Mouse (Mus musculus): Measurements from ENCODE around the gene Slc16a3.

The Slc16a3 gene

GRCm38 (mm10) chr11:120973318-120973717, 25.0 kb downstream of the Slc16a3 start:
- no peak for DNase-seq (ENCODE audit: low spot score in 2 of 2)

GRCm38 (mm10) chr11:120979711-120980426, 31.6 kb downstream of the Slc16a3 start:
- peak in 1 of 2 experiments; percentile 45 for DNase-seq (ENCODE audit: low spot score in 2 of 2)

GRCm38 (mm10) chr11:120980427-120981035, 32.3 kb downstream of the Slc16a3 start:
- peak; percentile 60 to 81 for DNase-seq (ENCODE audit: low spot score in 2 of 2)

GRCm38 (mm10) chr11:120981661-120982060, 33.4 kb downstream of the Slc16a3 start:
- DNase-seq (ENCODE audit: low spot score in 2 of 2), result no peak

- no peak for DNase-seq (ENCODE audit: low spot score in 2 of 2)
These were observed 34.2 kb downstream of the Slc16a3 start for GRCm38 (mm10) chr11:120982459-120982858.

GRCm38 (mm10) chr11:120984448-120985330, 36.4 kb downstream of the Slc16a3 start:
- no peak for DNase-seq (ENCODE audit: low spot score in 2 of 2)

GRCm38 (mm10) chr11:120987608-120988007, 39.3 kb downstream of the Slc16a3 start:
- peak in 1 of 2 experiments; percentile 50 for DNase-seq (ENCODE audit: low spot score in 2 of 2)

GRCm38 (mm10) chr11:120988410-120988809, 40.1 kb downstream of the Slc16a3 start:
- DNase-seq (ENCODE audit: low spot score in 2 of 2), result no peak

- no peak for DNase-seq (ENCODE audit: low spot score in 2 of 2)
These were observed 41.2 kb downstream of the Slc16a3 start for GRCm38 (mm10) chr11:120989523-120989922.

- DNase-seq (ENCODE audit: low spot score in 2 of 2), result peak; percentile 63 to 69
These were observed 42.0 kb downstream of the Slc16a3 start for GRCm38 (mm10) chr11:120990126-120990781.

GRCm38 (mm10) chr11:120990951-120991526, 42.8 kb downstream of the Slc16a3 start, which contains the start of gene Csnk1d:
Gene Csnk1d (minus strand): TSS chr11:120991330.
- peak; percentile 99 to 100 for DNase-seq (ENCODE audit: low spot score in 2 of 2)

GRCm38 (mm10) chr11:120991791-120992190, 43.5 kb downstream of the Slc16a3 start:
- no peak for DNase-seq (ENCODE audit: low spot score in 2 of 2)

GRCm38 (mm10) chr11:120993080-120993479, 44.8 kb downstream of the Slc16a3 start:
- DNase-seq (ENCODE audit: low spot score in 2 of 2), result no peak

GRCm38 (mm10) chr11:120993586-120993985, 45.3 kb downstream of the Slc16a3 start:
- DNase-seq (ENCODE audit: low spot score in 2 of 2), result no peak

- no peak for DNase-seq (ENCODE audit: low spot score in 2 of 2)
These were observed 46.5 kb downstream of the Slc16a3 start for GRCm38 (mm10) chr11:120994741-120995140.

GRCm38 (mm10) chr11:121001966-121002365, 53.7 kb downstream of the Slc16a3 start:
- DNase-seq (ENCODE audit: low spot score in 2 of 2), result no peak

- no peak for DNase-seq (ENCODE audit: low spot score in 2 of 2)
These were observed 56.0 kb downstream of the Slc16a3 start for GRCm38 (mm10) chr11:121004281-121004680.

- DNase-seq (ENCODE audit: low spot score in 2 of 2), result no peak
These were observed 57.9 kb downstream of the Slc16a3 start for GRCm38 (mm10) chr11:121006184-121006583.

- no peak for DNase-seq (ENCODE audit: low spot score in 2 of 2)
These were observed 61.9 kb downstream of the Slc16a3 start for GRCm38 (mm10) chr11:121010044-121010755.
